Mouse (Mus musculus): ENCODE results near the gene Lmod1. TPM values are rescaled to one million over a fixed set of nuclear protein-coding genes. Genes with fewer than 3 reads are reported as not detected.

Gene Lmod1
- total and polyA plus RNA-seq, 3 experiments = not detected

GRCm38 (mm10) chr1:135313284-135314031 lies 11.1 kb upstream of the Lmod1 start, which contains the start of gene Timm17a (continued):
- TF ChIP-seq ETS1 (conservative IDR thresholded peaks at IDR 0.05; ENCODE audit: low read depth, low read length) = no peak

- peaks cover 68% of the 10 kb centered on the region for H3K27me3 ChIP-seq (replicated peaks)
- no peak overlapping the region for H3K27ac ChIP-seq (ENCODE audit: insufficient read depth, low read depth)
Measured at GRCm38 (mm10) chr1:135323367-135323901, 1.2 kb upstream of the Lmod1 start.

DNA sequence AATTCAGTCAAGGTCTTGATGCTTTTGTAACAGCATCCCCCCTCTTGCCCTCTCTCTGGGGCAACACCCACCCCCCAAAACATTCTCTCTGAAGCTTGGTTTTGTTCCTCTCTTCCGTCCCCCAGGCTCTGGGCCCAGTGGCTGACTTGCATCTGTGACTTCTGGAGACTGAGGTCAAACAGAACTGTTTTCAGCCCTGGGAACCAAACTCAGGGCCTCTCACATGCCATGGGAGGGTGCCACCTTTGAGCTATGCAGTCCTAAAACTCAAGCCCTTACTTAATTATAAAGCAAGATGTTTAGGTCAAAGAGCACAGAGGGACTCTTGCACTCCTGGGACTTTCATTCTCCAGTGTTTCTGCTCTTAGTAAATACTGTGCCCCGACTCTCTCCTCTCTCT lies 1.3 kb downstream of the Lmod1 start:
- dilution Hi-C loops (cut with MboI; ENCODE audit: extremely low pct_ligation_motif_present, extremely low pct_unique_long_range_greater_than_20kb, low sequenced_read_pairs) (no loop called here), in situ Hi-C loops (cut with MboI; ENCODE audit: low pct_ligation_motif_present, low pct_unique_long_range_greater_than_20kb, low sequenced_read_pairs) (no loop called here)
- Histone ChIP-seq H3K4me1 (ENCODE audit: control insufficient read depth in 1 of 2, insufficient read depth in 2 of 2) (peaks cover 0 to 7% of the 10 kb centered on the region in 2 experiments; a peak in 2 of 4 replicates), H3K27me3 (replicated peaks) (peaks cover 53% of the 10 kb centered on the region), H3K4me2 (ENCODE audit: insufficient read depth, low read depth, poor library complexity, severe bottlenecking) (no peak overlapping the region), H3K9ac (ENCODE audit: insufficient read depth, low read depth) (no peak overlapping the region), H3K27ac (ENCODE audit: insufficient read depth, low read depth) (no peak overlapping the region), H3K9me3 (replicated peaks; ENCODE audit: low read length) (peaks cover 2% of the 10 kb centered on the region), H3K4me3 (replicated peaks in 1 of 3; ENCODE audit: low read depth in 2 of 3, low read length in 2 of 3, poor library complexity in 1 of 3) (no peak overlapping the region), H3K36me3 (replicated peaks in 1 of 2; ENCODE audit: control insufficient read depth in 1 of 2, insufficient read depth in 1 of 2, low read length in 1 of 2) (no peaks in the 10 kb centered on the region), H3K79me2 (replicated peaks; ENCODE audit: control insufficient read depth, extremely low read depth, insufficient read depth, poor library complexity, severe bottlenecking) (no peaks in the 10 kb centered on the region)
- no peak for DNase-seq (ENCODE audit: extremely low read depth)
- TF ChIP-seq GABPA (IDR thresholded peaks at IDR 0.05; ENCODE audit: insufficient replicate concordance, low read depth, low read length) = no peak
- TF ChIP-seq ELF1 (IDR thresholded peaks at IDR 0.05; ENCODE audit: low read depth, low read length) = no peak
- TF ChIP-seq TBP (conservative IDR thresholded peaks at IDR 0.05; ENCODE audit: low read depth, low read length) = no peak
- no peak for TF ChIP-seq CHD1 (IDR thresholded peaks at IDR 0.05; ENCODE audit: low read depth, low read length)
- TF ChIP-seq ZMIZ1 (IDR thresholded peaks at IDR 0.05; ENCODE audit: low read depth, low read length) = no peak
- no peak for TF ChIP-seq ZNF384 (IDR thresholded peaks at IDR 0.05; ENCODE audit: low read depth, low read length)
- TF ChIP-seq BHLHE40 (IDR thresholded peaks at IDR 0.05; ENCODE audit: low read depth, low read length) = no peak
- TF ChIP-seq ZC3H11A (IDR thresholded peaks at IDR 0.05; ENCODE audit: low read depth, low read length) = no peak
- TF ChIP-seq NELFE (IDR thresholded peaks at IDR 0.05; ENCODE audit: low read depth, low read length) = no peak
- no peak for TF ChIP-seq POLR2AphosphoS2 (IDR thresholded peaks at IDR 0.05; ENCODE audit: low read depth, low read length)
- no peak for TF ChIP-seq SMC3 (IDR thresholded peaks at IDR 0.05; ENCODE audit: low read depth, low read length)
- TF ChIP-seq USF1 (IDR thresholded peaks at IDR 0.05; ENCODE audit: low read depth, low read length) = no peak
- TF ChIP-seq SIN3A (IDR thresholded peaks at IDR 0.05; ENCODE audit: low read length) = no peak
- TF ChIP-seq NRF1 (IDR thresholded peaks at IDR 0.05; ENCODE audit: low read depth, low read length) = no peak
- no peak for TF ChIP-seq MAFK (IDR thresholded peaks at IDR 0.05; ENCODE audit: insufficient replicate concordance, low read length)

More at GRCm38 (mm10) chr1:135323367-135323901, 1.2 kb upstream of the Lmod1 start:
- TF ChIP-seq MAZ (IDR thresholded peaks at IDR 0.05; ENCODE audit: low read depth, low read length) (no peak), CTCF (conservative IDR thresholded peaks at IDR 0.05 in 1 of 2, IDR thresholded peaks at IDR 0.05 in 1 of 2; ENCODE audit: low read depth in 2 of 2, low read length in 2 of 2) (no peak), JUN (IDR thresholded peaks at IDR 0.05; ENCODE audit: insufficient read depth, low read depth, low read length) (no peak)
- Histone ChIP-seq H3K9me3 (replicated peaks; ENCODE audit: low read length) (peaks cover 2% of the 10 kb centered on the region), H3K4me2 (ENCODE audit: insufficient read depth, low read depth, poor library complexity, severe bottlenecking) (no peak overlapping the region), H3K4me3 (replicated peaks in 1 of 3; ENCODE audit: low read depth in 2 of 3, low read length in 2 of 3, poor library complexity in 1 of 3) (no peak overlapping the region), H3K36me3 (replicated peaks in 1 of 2; ENCODE audit: control insufficient read depth in 1 of 2, insufficient read depth in 1 of 2, low read length in 1 of 2) (no peaks in the 10 kb centered on the region), H3K4me1 (ENCODE audit: control insufficient read depth in 1 of 2, insufficient read depth in 2 of 2) (peaks cover 0 to under 1% of the 10 kb centered on the region in 2 experiments; a peak in 1 of 4 replicates), H3K79me2 (replicated peaks; ENCODE audit: control insufficient read depth, extremely low read depth, insufficient read depth, poor library complexity, severe bottlenecking) (no peaks in the 10 kb centered on the region), H3K9ac (ENCODE audit: insufficient read depth, low read depth) (no peak overlapping the region)
- dilution Hi-C loops (cut with MboI; ENCODE audit: extremely low pct_ligation_motif_present, extremely low pct_unique_long_range_greater_than_20kb, low sequenced_read_pairs) = no loop called here
- DNase-seq (ENCODE audit: extremely low read depth) = no peak
- in situ Hi-C loops (cut with MboI; ENCODE audit: low pct_ligation_motif_present, low pct_unique_long_range_greater_than_20kb, low sequenced_read_pairs) = no loop called here

Measured in CH12.LX (cell line).